ENCODE assay signal across 11 mouse cellular contexts in the genomic region with DNA sequence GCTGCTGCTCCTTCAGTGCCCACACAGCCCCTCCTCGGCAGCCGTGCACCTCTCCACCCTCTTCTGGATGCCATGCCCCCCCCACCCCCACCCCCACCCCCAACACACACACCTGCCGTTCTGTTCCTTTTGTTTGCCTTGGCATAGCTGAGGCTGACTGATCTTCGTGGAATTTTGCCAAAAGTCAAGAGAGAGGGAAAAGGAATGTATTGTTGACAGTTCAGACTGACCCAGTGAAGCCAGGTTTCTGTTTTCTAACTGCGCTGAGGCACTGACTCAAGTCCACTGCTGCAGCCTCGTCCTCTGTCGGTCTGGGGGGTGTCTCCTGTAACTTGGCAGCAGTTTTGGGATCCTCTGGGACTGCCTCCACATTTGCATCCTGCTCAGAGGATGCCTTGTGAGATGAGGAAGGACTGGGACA. TPM values are rescaled to one million over a fixed set of nuclear protein-coding genes. Genes with fewer than 3 reads are reported as not detected.
A peak's percentile ranks its signal among the peaks of the same experiment; 100 is the strongest.
DNase-seq lines count a peak whose midpoint lies in the region; ATAC-seq and TF ChIP-seq lines count a peak whose summit lies in the region.
"Had no signal": no experiment of that assay in that cellular context is flagged by ENCODE, and none has a peak within 500 bp of the region (broad histone marks: within the 10 kb centered on the region; RNA-seq: fewer than 3 reads in every experiment).

No protein-coding gene starts in this region.

- peak overlapping the region; percentile 52; the same call in 1 of the 2 replicates for H3K27ac ChIP-seq in hindbrain, embryonic 13.5 days
- H3K27ac ChIP-seq in hindbrain, embryonic 12.5 days, result no peak overlapping the region
- peak overlapping the region; percentile 57 for H3K27ac ChIP-seq in lung, embryonic 16.5 days (ENCODE audit: low read length)
- no peak overlapping the region for H3K27ac ChIP-seq in thymus, adult 2 months (ENCODE audit: control insufficient read depth, insufficient read depth, low read length)
- H3K27ac ChIP-seq: heart, adult 2 months had no signal

- H3K4me2 ChIP-seq in hindbrain, embryonic 13.5 days, result no peak overlapping the region
- H3K4me2 ChIP-seq in hindbrain, embryonic 12.5 days (replicated peaks), result no peak overlapping the region
- H3K4me2 ChIP-seq in lung, embryonic 16.5 days (ENCODE audit: low read depth, low read length), result peak overlapping the region; percentile 21; the same call in 1 of the 2 replicates

- H3K9ac ChIP-seq in hindbrain, embryonic 13.5 days, result peak overlapping the region; percentile 35; the same call in 1 of the 2 replicates
- no peak overlapping the region for H3K9ac ChIP-seq in hindbrain, embryonic 12.5 days
- H3K9ac ChIP-seq in lung, embryonic 16.5 days (ENCODE audit: low read length), result no peak overlapping the region

- no peak for TF ChIP-seq POLR2A in thymus, adult 2 months (IDR thresholded peaks at IDR 0.05; ENCODE audit: control insufficient read depth, extremely low read depth, insufficient read depth, low read length, poor library complexity)

- DNase-seq in 3134 (ENCODE audit: extremely low read depth, insufficient read length, low spot score), result peak; percentile 52
- peak; percentile 62 for DNase-seq in Muller cell, postnatal 12 days (ENCODE audit: inconsistent ontology term)
- no peak for DNase-seq in natural killer cell, adult 2 months (ENCODE audit: low spot score in 2 of 2)
- no peak for DNase-seq in layer of hippocampus, adult 11-12 months (ENCODE audit: low spot score)
- no peak for DNase-seq in thymus, adult 2 months
- DNase-seq: heart, adult 2 months; kidney, postnatal 4 days had no signal

- peaks cover 64% of the 10 kb centered on the region for H3K36me3 ChIP-seq in hindbrain, embryonic 13.5 days
- peaks cover 47% of the 10 kb centered on the region for H3K36me3 ChIP-seq in hindbrain, embryonic 12.5 days
- H3K36me3 ChIP-seq in lung, embryonic 16.5 days (ENCODE audit: control insufficient read depth, insufficient read depth, low read length), result peaks cover 7% of the 10 kb centered on the region; the same call in 1 of the 2 replicates
- peaks cover 55% of the 10 kb centered on the region for H3K36me3 ChIP-seq in thymus, adult 2 months (ENCODE audit: control insufficient read depth, insufficient read depth, low read length)

- peaks cover 40% of the 10 kb centered on the region for H3K4me1 ChIP-seq in hindbrain, embryonic 13.5 days (replicated peaks)
- peaks cover 22% of the 10 kb centered on the region for H3K4me1 ChIP-seq in hindbrain, embryonic 12.5 days
- peaks cover 31% of the 10 kb centered on the region for H3K4me1 ChIP-seq in lung, embryonic 16.5 days (replicated peaks; ENCODE audit: control insufficient read depth, insufficient read depth, low read length)
- H3K4me1 ChIP-seq in thymus, adult 2 months (replicated peaks; ENCODE audit: control insufficient read depth, insufficient read depth, low read length), result no peaks in the 10 kb centered on the region

- H3K9me3 ChIP-seq in hindbrain, embryonic 13.5 days, result no peaks in the 10 kb centered on the region
- no peaks in the 10 kb centered on the region for H3K9me3 ChIP-seq in hindbrain, embryonic 12.5 days (replicated peaks)
- H3K9me3 ChIP-seq in lung, embryonic 16.5 days (ENCODE audit: control insufficient read depth, low read length), result no peaks in the 10 kb centered on the region

- WGBS in hindbrain, embryonic 13.5 days, result 44% methylated on average over 7 of the region's 7 CpGs
- 58% methylated on average over 7 of the region's 7 CpGs for WGBS in hindbrain, embryonic 12.5 days
- WGBS in lung, embryonic 16.5 days, result 11% methylated on average over 7 of the region's 7 CpGs
- WGBS in thymus, adult 2 months, result 66% methylated on average over 7 of the region's 7 CpGs

- no peak for TF ChIP-seq CTCF in thymus, adult 2 months (IDR thresholded peaks at IDR 0.05; ENCODE audit: borderline replicate concordance, control insufficient read depth, extremely low read depth, insufficient read depth, low read length, poor library complexity)

- H3K27me3 ChIP-seq in hindbrain, embryonic 13.5 days, result peaks cover 45% of the 10 kb centered on the region
- peaks cover 44% of the 10 kb centered on the region for H3K27me3 ChIP-seq in hindbrain, embryonic 12.5 days
- H3K27me3 ChIP-seq in lung, embryonic 16.5 days (ENCODE audit: control insufficient read depth, insufficient read depth, low read depth, low read length), result peaks cover 30% of the 10 kb centered on the region
- H3K27me3 ChIP-seq in thymus, adult 2 months (ENCODE audit: control insufficient read depth, insufficient read depth, low read length), result no peaks in the 10 kb centered on the region

- no peak overlapping the region for H3K4me3 ChIP-seq in hindbrain, embryonic 13.5 days
- no peak overlapping the region for H3K4me3 ChIP-seq in hindbrain, embryonic 12.5 days
- H3K4me3 ChIP-seq in lung, embryonic 16.5 days (ENCODE audit: low read length), result no peak overlapping the region
- H3K4me3 ChIP-seq in thymus, adult 2 months (ENCODE audit: control insufficient read depth, insufficient read depth, low read length), result no peak overlapping the region
- H3K4me3 ChIP-seq: erythroblast, embryonic 14.5 days; heart, adult 2 months had no signal

- no peak for ATAC-seq in hindbrain, embryonic 13.5 days (ENCODE audit: low FRiP score)
- ATAC-seq in hindbrain, embryonic 12.5 days (ENCODE audit: low FRiP score), result no peak
- ATAC-seq in lung, embryonic 16.5 days (ENCODE audit: low read depth), result peak; percentile 80

RNA-seq across cellular contexts. Expression of a gene that starts 19.3 kb away (rescaled TPM):
- 3.0 and 3.1 TPM in 2 replicates for polyA plus RNA-seq in hindbrain, embryonic 13.5 days (2015; fragmentation: Nextera tagmentation; extraction: Ambion mirVana)
- 1.7 and 2.0 TPM in 2 replicates for polyA plus RNA-seq in hindbrain, embryonic 12.5 days (2016; fragmentation: Nextera tagmentation; extraction: Ambion mirVana)
- 0.04 and 0.58 TPM in 2 replicates for polyA plus RNA-seq in lung, embryonic 16.5 days (2015; fragmentation: Nextera tagmentation; extraction: Ambion mirVana)
- 123 and 149 TPM in 2 replicates for polyA plus RNA-seq in thymus, adult 2 months (2012; rRNA removed)

RNA-seq across cellular contexts. Expression of a gene that starts 24.3 kb away (rescaled TPM):
- polyA plus RNA-seq in hindbrain, embryonic 13.5 days (2015; fragmentation: Nextera tagmentation; extraction: Ambion mirVana), result 122 and 129 TPM in 2 replicates
- polyA plus RNA-seq in hindbrain, embryonic 12.5 days (2016; fragmentation: Nextera tagmentation; extraction: Ambion mirVana), result 141 and 148 TPM in 2 replicates
- 165 and 169 TPM in 2 replicates for polyA plus RNA-seq in lung, embryonic 16.5 days (2015; fragmentation: Nextera tagmentation; extraction: Ambion mirVana)
- 39.5 and 45.2 TPM in 2 replicates for polyA plus RNA-seq in thymus, adult 2 months (2012; rRNA removed)

RNA-seq across cellular contexts. Expression of a gene that starts 26.5 kb away (rescaled TPM):
- polyA plus RNA-seq in hindbrain, embryonic 13.5 days (2015; fragmentation: Nextera tagmentation; extraction: Ambion mirVana), result 144 and 146 TPM in 2 replicates
- polyA plus RNA-seq in hindbrain, embryonic 12.5 days (2016; fragmentation: Nextera tagmentation; extraction: Ambion mirVana), result 118 TPM in 2 replicates
- 108 and 111 TPM in 2 replicates for polyA plus RNA-seq in lung, embryonic 16.5 days (2015; fragmentation: Nextera tagmentation; extraction: Ambion mirVana)
- 97.0 and 106 TPM in 2 replicates for polyA plus RNA-seq in thymus, adult 2 months (2012; rRNA removed)

RNA-seq across cellular contexts. Expression of a gene that starts 31.1 kb away (rescaled TPM):
- 1,183 and 1,237 TPM in 2 replicates for polyA plus RNA-seq in hindbrain, embryonic 13.5 days (2015; fragmentation: Nextera tagmentation; extraction: Ambion mirVana)
- 1,725 and 1,814 TPM in 2 replicates for polyA plus RNA-seq in hindbrain, embryonic 12.5 days (2016; fragmentation: Nextera tagmentation; extraction: Ambion mirVana)
- 1,550 and 1,646 TPM in 2 replicates for polyA plus RNA-seq in lung, embryonic 16.5 days (2015; fragmentation: Nextera tagmentation; extraction: Ambion mirVana)
- polyA plus RNA-seq in thymus, adult 2 months (2012; rRNA removed), result 375 and 384 TPM in 2 replicates

RNA-seq across cellular contexts. Expression of a gene that starts 34.4 kb away (rescaled TPM):
- polyA plus RNA-seq in hindbrain, embryonic 13.5 days (2015; fragmentation: Nextera tagmentation; extraction: Ambion mirVana), result 5.8 and 5.9 TPM in 2 replicates
- polyA plus RNA-seq in hindbrain, embryonic 12.5 days (2016; fragmentation: Nextera tagmentation; extraction: Ambion mirVana), result 5.4 and 6.1 TPM in 2 replicates
- polyA plus RNA-seq in lung, embryonic 16.5 days (2015; fragmentation: Nextera tagmentation; extraction: Ambion mirVana), result 0.46 and 0.53 TPM in 2 replicates
- 4.4 and 5.4 TPM in 2 replicates for polyA plus RNA-seq in thymus, adult 2 months (2012; rRNA removed)
- polyA plus RNA-seq: erythroblast, embryonic 14.5 days had no signal

Comparison
In these comparisons a context has a peak if more than half of its experiments do, and no peak if none do; other contexts are left out.
1. H3K27ac ChIP-seq: peak in hindbrain, embryonic 13.5 days (single experiment) and lung, embryonic 16.5 days (single experiment); none in hindbrain, embryonic 12.5 days (single experiment) and thymus, adult 2 months (single experiment).
2. DNase-seq: peak in 3134 (single experiment) and Muller cell, postnatal 12 days (single experiment); none in natural killer cell, adult 2 months (0 of 2), layer of hippocampus, adult 11-12 months (single experiment) and thymus, adult 2 months (single experiment).
3. RNA of a gene that starts 19.3 kb away (polyA plus RNA-seq): 123 to 149 TPM in thymus, adult 2 months; 3.0 to 3.1 TPM in hindbrain, embryonic 13.5 days, 1.7 to 2.0 TPM in hindbrain, embryonic 12.5 days and 0.04 to 0.58 TPM in lung, embryonic 16.5 days; every median in the first group is over 10 times any median in the second.